Mouse (Mus musculus) limb, embryonic 12.5 days (tissue): ENCODE data around the gene Sars. TPM values are rescaled to one million over a fixed set of nuclear protein-coding genes. Genes with fewer than 3 reads are reported as not detected.

ENCODE experiments used
- ATAC-seq: fragments of 200-750 bp; cut with Nextera tagmentation; 2 replicates; pipeline ENCODE4 v1.8.0; 2017; ENCODE audit warnings: low read depth, moderate TSS enrichment; ENCODE audit not compliant: insufficient number of reproducible peaks, insufficient read depth, low FRiP score, low TSS enrichment
- H3K27ac ChIP-seq: fragments of 300-500 bp; sonication (generic); 2 replicates; pipeline ENCODE4 v1.5.1; 2016; ENCODE audit warnings: mild to moderate bottlenecking, moderate library complexity
- H3K27me3 ChIP-seq: fragments of 300-500 bp; sonication (generic); 2 replicates; pipeline ENCODE4 v1.6.1; 2016; ENCODE audit warnings: mild to moderate bottlenecking, moderate library complexity
- H3K36me3 ChIP-seq: fragments of 300-500 bp; sonication (generic); 2 replicates; pipeline ENCODE4 v1.6.1; 2016; ENCODE audit warnings: mild to moderate bottlenecking, moderate library complexity
- H3K4me1 ChIP-seq: fragments of 300-500 bp; sonication (generic); replicated peaks from 2 replicates; pipeline ENCODE4 v1.6.1; 2016
- H3K4me2 ChIP-seq: fragments of 300-500 bp; sonication (generic); 2 replicates; pipeline ENCODE4 v1.6.1; 2016; ENCODE audit warnings: mild to moderate bottlenecking, moderate library complexity
- H3K4me3 ChIP-seq: fragments of 300-500 bp; sonication (generic); replicated peaks from 2 replicates; pipeline ENCODE4 v1.5.1; 2016; ENCODE audit warnings: mild to moderate bottlenecking
- H3K9ac ChIP-seq: fragments of 300-500 bp; sonication (generic); replicated peaks from 2 replicates; pipeline ENCODE4 v1.6.1; 2016; ENCODE audit warnings: mild to moderate bottlenecking, moderate library complexity
- H3K9me3 ChIP-seq: fragments of 300-500 bp; sonication (generic); 2 replicates; pipeline ENCODE4 v1.6.1; 2016; ENCODE audit warnings: mild to moderate bottlenecking, moderate library complexity
- WGBS: fragments of 180-500 bp; shearing (Covaris S2); methylation state at CpG from one replicate; pipeline ENCODE4 v1.1.7; 2016; 5-methylcytosine and 5-hydroxymethylcytosine counted together
- polyA plus RNA-seq: library from polyadenylated mRNA; unstranded; fragments of >200 nt; fragmentation: Nextera tagmentation; extraction: Ambion mirVana; gene quantifications from 2 replicates; pipeline ENCODE4 v1.2.1, GENCODE M21; 2016

The Sars gene
- polyA plus RNA-seq, 1 experiment from 2014 or later: 127 TPM

DNA sequence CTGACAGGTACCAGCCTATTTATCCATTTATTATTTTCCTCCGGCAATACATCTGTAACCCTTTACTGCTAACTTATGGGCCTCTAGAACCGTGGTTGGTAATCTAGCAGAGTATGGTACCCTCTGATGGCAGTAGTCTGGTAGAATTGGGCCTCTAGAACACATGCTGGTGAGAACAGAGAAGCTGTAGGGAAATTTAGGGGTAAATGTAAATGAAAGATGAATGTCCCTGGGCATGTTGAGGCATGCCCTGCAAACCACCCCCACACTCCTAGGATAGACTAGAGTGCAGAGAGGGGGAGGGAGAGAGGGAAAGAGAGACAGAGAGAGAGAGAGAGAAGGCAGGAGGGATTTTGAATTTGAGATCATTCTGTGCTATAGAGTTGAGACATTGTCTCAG is 60.6 kb downstream of the Sars start:
- 36% methylated on average over 2 of the region's 2 CpGs for WGBS
- peaks cover 44% of the 10 kb centered on the region for H3K4me1 ChIP-seq
- H3K4me3 ChIP-seq: peak overlapping the region; percentile 57
- H3K27ac ChIP-seq: no peak overlapping the region
- peak overlapping the region; percentile 61; the same call in 1 of the 2 replicates for H3K9ac ChIP-seq
- peaks cover 30% of the 10 kb centered on the region for H3K36me3 ChIP-seq
- H3K4me2 ChIP-seq: peak overlapping the region; percentile 66
- no peaks in the 10 kb centered on the region for H3K27me3 ChIP-seq
- no peak for ATAC-seq
- H3K9me3 ChIP-seq: no peaks in the 10 kb centered on the region

DNA sequence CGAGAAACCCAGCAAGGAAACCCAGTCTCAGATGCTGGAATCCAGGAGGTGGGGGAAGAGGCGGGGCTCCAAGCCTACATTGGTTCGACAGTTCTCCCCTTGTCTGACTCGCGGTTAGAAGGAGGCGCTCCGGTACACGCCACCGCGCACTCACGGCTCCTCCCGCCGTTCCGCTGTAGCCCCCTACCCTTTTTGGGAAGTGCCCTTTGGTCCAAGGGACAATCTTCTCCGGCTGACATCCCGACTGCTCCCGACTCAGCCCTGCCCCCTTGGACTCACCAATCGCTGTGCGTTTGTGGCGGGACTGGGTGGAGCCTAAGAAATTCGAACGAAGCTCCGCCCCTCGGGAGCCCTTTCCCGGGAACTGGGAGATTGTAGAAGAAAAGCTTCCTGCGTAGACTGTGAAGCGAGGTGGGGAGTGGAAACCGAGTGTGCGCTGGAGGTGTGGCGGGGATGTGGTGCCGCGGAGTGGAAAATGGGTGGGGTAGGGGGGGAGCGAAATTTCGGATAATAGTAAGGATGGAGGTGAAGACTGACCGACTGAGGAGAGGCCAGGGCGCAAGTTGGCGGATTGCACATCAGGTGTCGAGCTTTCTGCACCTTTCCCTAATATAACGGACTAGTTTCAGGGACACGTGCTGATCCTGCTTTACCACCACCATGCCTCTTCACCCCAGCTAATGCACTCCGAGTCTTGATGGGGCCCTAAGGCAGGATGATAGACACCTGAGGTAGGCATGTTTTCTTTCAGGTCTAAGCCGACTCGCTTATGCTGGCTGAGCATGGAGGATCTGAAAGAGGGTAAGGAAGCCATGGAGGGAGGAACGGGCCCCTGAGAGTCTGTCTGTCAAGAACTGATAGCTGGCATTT is 61.3 kb downstream of the Sars start, which contains the start of gene Psrc1:
Psrc1 (plus strand) TSS at position 355 of the 870 bp plus-strand sequence.
- Histone ChIP-seq H3K27ac (peak within 1 kb of the TSS; percentile 75), H3K9ac (peak within 1 kb of the TSS; percentile 61), H3K4me3 (peak within 1 kb of the TSS; percentile 57), H3K9me3 (no peaks in the 10 kb centered on the region), H3K4me1 (peaks cover 40% of the 10 kb centered on the region), H3K4me2 (peak within 1 kb of the TSS; percentile 66), H3K36me3 (peaks cover 30% of the 10 kb centered on the region), H3K27me3 (no peaks in the 10 kb centered on the region)
- peak; percentile 88 for ATAC-seq
- 1% methylated on average over 44 of the region's 44 CpGs for WGBS

DNA sequence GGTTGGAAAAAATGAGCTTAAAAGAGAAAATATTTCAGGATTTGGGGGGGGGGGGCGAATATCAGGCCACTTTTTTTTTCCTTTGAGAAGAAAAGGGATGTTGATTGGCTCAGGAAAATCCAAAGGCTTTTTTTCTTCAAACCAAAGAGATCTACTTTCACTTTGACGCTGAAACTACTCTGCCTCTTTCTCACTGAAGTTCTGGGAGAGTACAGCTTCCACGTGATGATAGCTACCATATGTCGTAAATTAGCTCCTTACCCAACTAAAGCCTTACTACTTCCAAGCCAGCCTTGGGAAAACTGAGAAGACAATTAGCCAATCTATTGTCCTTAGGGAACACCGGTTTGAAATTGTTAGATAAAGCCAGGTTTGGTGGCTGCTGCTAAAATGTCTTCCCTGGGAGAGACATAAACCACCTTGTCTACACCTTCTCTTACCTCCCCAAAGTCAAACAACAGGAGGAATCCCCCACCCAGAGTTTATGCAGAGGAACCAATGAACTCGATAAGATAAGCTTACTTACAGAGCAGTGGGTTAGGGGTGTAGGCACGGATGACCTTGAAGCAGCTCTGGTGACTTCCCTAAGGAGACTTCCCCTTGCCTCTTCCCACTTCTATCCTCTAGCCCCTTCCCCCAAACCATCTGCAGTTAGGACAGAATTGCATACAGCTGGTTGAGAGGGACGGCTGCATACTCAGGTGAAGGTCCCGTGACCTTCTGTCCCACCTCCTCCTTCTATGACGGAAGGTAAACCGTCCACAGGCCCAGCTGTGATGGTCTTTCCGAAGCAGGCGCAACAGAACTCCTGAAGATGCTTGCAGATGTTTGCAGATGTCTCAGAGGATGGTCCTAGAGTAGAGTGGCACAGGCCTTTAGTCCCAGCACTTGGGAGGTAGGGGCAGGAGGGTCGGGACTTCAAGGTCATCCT is 62.8 kb downstream of the Sars start:
- H3K4me1 ChIP-seq: peaks cover 35% of the 10 kb centered on the region
- peaks cover 24% of the 10 kb centered on the region for H3K36me3 ChIP-seq
- no peaks in the 10 kb centered on the region for H3K9me3 ChIP-seq
- WGBS: 57% methylated on average over 14 of the region's 14 CpGs
- H3K27ac ChIP-seq: peak overlapping the region; percentile 4; the same call in 1 of the 2 replicates
- 0 out of 2 replicates have a peak overlapping the region, but pooled peaks have one; percentile 57 for H3K4me3 ChIP-seq
- H3K27me3 ChIP-seq: no peaks in the 10 kb centered on the region
- H3K4me2 ChIP-seq: peak overlapping the region; percentile 66
- no peak overlapping the region for H3K9ac ChIP-seq
- ATAC-seq: no peak

DNA sequence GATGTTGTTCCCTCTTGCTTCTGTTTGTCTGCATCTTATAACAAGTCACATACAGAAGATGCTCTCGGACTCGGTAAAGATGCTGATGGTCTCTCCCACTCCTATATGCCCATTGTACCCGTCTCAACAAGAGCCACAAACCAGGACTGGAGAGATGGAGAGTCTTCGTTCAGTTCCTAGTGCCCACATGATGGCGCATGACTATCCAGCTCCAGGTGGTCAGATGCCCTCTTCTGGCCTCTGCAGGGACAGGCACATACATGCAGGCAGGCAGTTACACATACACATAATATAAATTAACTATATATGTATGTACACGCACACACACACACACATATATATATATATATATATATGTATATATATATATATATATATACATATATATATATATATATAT is 64.3 kb downstream of the Sars start:
- Histone ChIP-seq H3K27ac (no peak overlapping the region), H3K4me2 (no peak overlapping the region), H3K36me3 (peaks cover 8% of the 10 kb centered on the region; the same call in 1 of the 2 replicates), H3K4me1 (peaks cover 35% of the 10 kb centered on the region), H3K27me3 (no peaks in the 10 kb centered on the region), H3K9me3 (no peaks in the 10 kb centered on the region), H3K9ac (no peak overlapping the region), H3K4me3 (no peak overlapping the region)
- no peak for ATAC-seq
- WGBS: 83% methylated on average over 6 of the region's 6 CpGs

DNA sequence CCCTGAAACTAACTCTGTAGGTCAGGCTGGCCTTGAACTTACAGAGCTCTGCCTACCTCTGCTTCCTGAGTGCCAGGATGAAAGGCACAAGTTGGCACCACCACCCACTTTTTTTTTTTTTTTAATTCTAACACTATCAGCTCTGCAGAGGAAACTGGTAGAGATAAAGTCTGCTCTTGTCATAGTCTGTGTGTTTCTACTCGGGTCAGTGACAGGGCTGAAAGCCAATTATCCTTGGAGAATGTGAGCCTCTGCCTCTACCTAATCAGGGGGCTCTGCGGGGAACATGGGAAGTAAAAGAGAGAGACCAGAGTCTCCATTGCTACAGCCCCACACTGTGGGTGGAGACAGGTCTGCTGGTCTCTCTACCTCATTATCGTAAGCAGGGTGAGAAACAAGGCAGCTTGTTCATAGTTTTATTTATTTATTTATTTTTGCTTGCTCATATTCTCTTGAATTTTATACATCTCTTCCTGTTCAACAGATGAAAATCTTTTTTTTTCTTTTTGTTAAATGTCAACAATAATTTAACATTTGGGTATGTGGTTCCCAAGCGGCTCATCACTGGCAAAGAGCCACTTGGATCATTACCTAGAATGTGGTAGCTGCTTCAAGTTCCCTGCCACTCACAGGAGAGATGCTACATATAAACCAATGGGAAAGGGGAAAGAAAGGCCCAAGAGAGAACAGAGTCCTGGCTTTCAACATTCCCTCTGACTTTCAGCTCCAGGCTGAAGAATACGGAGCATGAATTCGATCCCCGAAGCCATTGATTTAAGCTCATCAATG is 65.9 kb downstream of the Sars start:
- ATAC-seq: no peak
- 85% methylated on average over 7 of the region's 7 CpGs for WGBS
- no peak overlapping the region for H3K4me2 ChIP-seq
- H3K27ac ChIP-seq: no peak overlapping the region
- H3K4me1 ChIP-seq: peaks cover 21% of the 10 kb centered on the region
- no peak overlapping the region for H3K9ac ChIP-seq
- H3K27me3 ChIP-seq: no peaks in the 10 kb centered on the region
- H3K9me3 ChIP-seq: no peaks in the 10 kb centered on the region
- no peaks in the 10 kb centered on the region for H3K36me3 ChIP-seq
- no peak overlapping the region for H3K4me3 ChIP-seq

Other genes with a start within 250 kb of the Sars start
- gene Cyb561d1, start 244.0 kb downstream of the Sars start, polyA plus RNA-seq: 1.7 TPM in 2 replicates
- 25.2 and 26.0 TPM in 2 replicates for gene Atxn7l2, start 234.3 kb downstream of the Sars start, polyA plus RNA-seq
- gene Sypl2, start 218.6 kb downstream of the Sars start, polyA plus RNA-seq: 0.64 and 0.87 TPM in 2 replicates
- gene Psma5, start 188.3 kb downstream of the Sars start, polyA plus RNA-seq: 297 and 302 TPM in 2 replicates
- gene Sort1, start 161.1 kb downstream of the Sars start, polyA plus RNA-seq: 14.7 and 16.2 TPM in 2 replicates
- not detected in 2 replicates for gene Mybphl, start 80.3 kb downstream of the Sars start, polyA plus RNA-seq
- 78.1 and 83.5 TPM in 2 replicates for gene Psrc1, start 61.4 kb downstream of the Sars start, polyA plus RNA-seq
- gene Celsr2, start 29.7 kb downstream of the Sars start, polyA plus RNA-seq: 4.4 and 6.3 TPM in 2 replicates
- gene 1700013F07Rik, start 88.9 kb upstream of the Sars start, polyA plus RNA-seq: not detected in 2 replicates
- 0.21 and 0.29 TPM in 2 replicates for gene 5330417C22Rik, start 91.3 kb upstream of the Sars start, polyA plus RNA-seq
- 37.4 and 39.2 TPM in 2 replicates for gene Tmem167b, start 117.3 kb upstream of the Sars start, polyA plus RNA-seq
- gene Taf13, start 126.5 kb upstream of the Sars start, polyA plus RNA-seq: 44.3 and 49.9 TPM in 2 replicates
- 10.9 TPM in 2 replicates for gene Wdr47, start 146.1 kb upstream of the Sars start, polyA plus RNA-seq
- gene Clcc1, start 208.7 kb upstream of the Sars start, polyA plus RNA-seq: 79.9 and 86.2 TPM in 2 replicates